Mouse (Mus musculus) megakaryocyte, embryonic 14.5 days (primary cell): ENCODE measurements around the gene Palm.

ENCODE experiments used
- FLI1 ChIP-seq: IDR thresholded peaks from 2 replicates; pipeline ENCODE4 v1.6.1; 2012; ENCODE audit warnings: low read length, inconsistent platforms, mixed read lengths
- GATA1 ChIP-seq: IDR thresholded peaks from 3 replicates; pipeline ENCODE4 v1.6.1; 2012; ENCODE audit warnings: mixed read lengths, low read length, inconsistent platforms, borderline replicate concordance

- no peak for TF ChIP-seq GATA1
- no peak for TF ChIP-seq FLI1
Observed at GRCm38 (mm10) chr10:79803716-79804323, 10.4 kb downstream of the Palm start.
